Mouse (Mus musculus) cerebellum, adult 9-11 months (tissue): Measurements from ENCODE around the gene Ptpn20.

Experiments
- DNase-seq: peaks from one replicate; pipeline ENCODE4 v3.0.0; 2022

Ptpn20 gene

GRCm38 (mm10) chr14:33677996-33678395 is 89.0 kb downstream of the Ptpn20 start:
- no peak for DNase-seq

- DNase-seq = no peak
These were observed 89.7 kb downstream of the Ptpn20 start for GRCm38 (mm10) chr14:33678740-33679139.

- no peak for DNase-seq
These were observed 91.6 kb downstream of the Ptpn20 start for GRCm38 (mm10) chr14:33680621-33681020.

GRCm38 (mm10) chr14:33682768-33683167 is 93.8 kb downstream of the Ptpn20 start:
- DNase-seq = no peak

GRCm38 (mm10) chr14:33683701-33684100 is 94.7 kb downstream of the Ptpn20 start:
- no peak for DNase-seq

- DNase-seq = no peak
These were observed 98.5 kb downstream of the Ptpn20 start for GRCm38 (mm10) chr14:33687444-33688028.

DNA sequence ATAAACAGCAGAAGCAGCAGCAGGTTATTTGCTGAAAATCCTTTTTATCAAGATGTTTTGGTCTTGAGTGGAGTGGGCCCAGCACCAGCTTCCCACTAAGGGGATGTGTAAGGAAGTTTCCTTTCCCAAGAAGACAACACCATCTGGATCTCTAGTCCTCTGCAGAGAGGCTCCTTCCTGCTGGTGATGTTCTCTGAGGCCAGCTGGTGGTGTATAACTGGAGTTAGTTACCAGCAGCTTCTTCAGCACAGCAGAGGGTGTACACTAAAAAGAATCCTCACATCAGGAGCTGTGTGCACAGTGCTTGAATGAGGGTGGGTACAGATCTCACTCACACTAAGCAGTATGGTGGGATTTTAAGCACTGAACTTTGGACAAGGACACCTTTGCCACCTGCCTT is 100.0 kb downstream of the Ptpn20 start:
- DNase-seq = no peak
